Mouse (Mus musculus): ENCODE data around the gene Tmem14a. TPM values are rescaled to one million over a fixed set of nuclear protein-coding genes. Genes with fewer than 3 reads are reported as not detected.

Tmem14a gene
- total and polyA plus RNA-seq, 3 experiments, result 1.6 to 4.3 (median 2.8) TPM

DNA sequence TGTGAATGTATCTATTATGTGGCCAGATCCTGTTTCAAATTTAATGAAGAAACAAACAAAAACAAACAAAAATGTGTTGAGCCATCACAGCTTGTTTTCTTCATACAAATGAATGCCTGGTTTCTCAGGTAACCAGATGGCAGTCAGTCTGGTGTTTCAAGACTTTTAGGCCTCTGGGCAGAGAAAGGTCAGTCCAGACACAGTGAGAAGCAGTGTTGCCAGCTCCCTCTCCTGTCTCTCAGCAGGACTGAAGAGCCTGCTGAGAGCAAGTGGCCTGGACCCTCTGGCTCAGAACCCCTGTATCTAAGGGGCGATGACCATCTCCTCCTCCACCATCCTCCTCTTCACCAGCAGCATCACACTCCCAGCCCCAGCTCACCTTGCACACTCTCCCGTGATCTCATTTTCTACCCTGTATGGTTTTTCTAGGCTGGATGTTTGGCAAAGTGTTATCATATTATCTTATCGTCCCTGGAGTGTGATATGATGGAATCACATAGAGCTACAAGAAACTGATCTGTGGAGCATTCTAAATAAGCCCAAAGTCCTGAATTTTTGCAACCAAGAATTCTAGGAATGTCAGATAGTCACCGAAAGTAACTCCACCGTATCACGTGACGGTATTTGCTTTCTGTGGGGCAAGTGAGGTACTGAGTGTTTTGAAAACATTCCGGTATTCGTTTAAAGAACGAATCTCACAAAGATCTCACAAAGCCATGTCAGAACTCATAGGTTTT lies 34.4 kb downstream of the Tmem14a start:
- H3K4me3 ChIP-seq (replicated peaks in 1 of 3; ENCODE audit: low read depth in 2 of 3, low read length in 2 of 3, poor library complexity in 1 of 3), result no peak overlapping the region
- TF ChIP-seq NRF1 (IDR thresholded peaks at IDR 0.05; ENCODE audit: low read depth, low read length) (no peak), BHLHE40 (IDR thresholded peaks at IDR 0.05; ENCODE audit: low read depth, low read length) (0 out of 2 replicates have a peak, but pooled peaks have one; percentile 11)
- no peaks in the 10 kb centered on the region for H3K9me3 ChIP-seq (replicated peaks; ENCODE audit: low read length)
- in situ Hi-C loops (cut with MboI; ENCODE audit: low pct_ligation_motif_present, low pct_unique_long_range_greater_than_20kb, low sequenced_read_pairs), result no loop called here
- no peaks in the 10 kb centered on the region for H3K27me3 ChIP-seq (replicated peaks)
- no peak overlapping the region for H3K27ac ChIP-seq (ENCODE audit: insufficient read depth, low read depth)
- no peak for DNase-seq (ENCODE audit: extremely low read depth)
- no peaks in the 10 kb centered on the region for H3K79me2 ChIP-seq (replicated peaks; ENCODE audit: control insufficient read depth, extremely low read depth, insufficient read depth, poor library complexity, severe bottlenecking)
- H3K4me2 ChIP-seq (ENCODE audit: insufficient read depth, low read depth, poor library complexity, severe bottlenecking), result no peak overlapping the region
- H3K9ac ChIP-seq (ENCODE audit: insufficient read depth, low read depth), result no peak overlapping the region
- H3K4me1 ChIP-seq (ENCODE audit: control insufficient read depth in 1 of 2, insufficient read depth in 2 of 2), result no peaks in the 10 kb centered on the region
- H3K36me3 ChIP-seq (replicated peaks in 1 of 2; ENCODE audit: control insufficient read depth in 1 of 2, insufficient read depth in 1 of 2, low read length in 1 of 2), result no peaks in the 10 kb centered on the region
- dilution Hi-C loops (cut with MboI; ENCODE audit: extremely low pct_ligation_motif_present, extremely low pct_unique_long_range_greater_than_20kb, low sequenced_read_pairs), result no loop called here

DNA sequence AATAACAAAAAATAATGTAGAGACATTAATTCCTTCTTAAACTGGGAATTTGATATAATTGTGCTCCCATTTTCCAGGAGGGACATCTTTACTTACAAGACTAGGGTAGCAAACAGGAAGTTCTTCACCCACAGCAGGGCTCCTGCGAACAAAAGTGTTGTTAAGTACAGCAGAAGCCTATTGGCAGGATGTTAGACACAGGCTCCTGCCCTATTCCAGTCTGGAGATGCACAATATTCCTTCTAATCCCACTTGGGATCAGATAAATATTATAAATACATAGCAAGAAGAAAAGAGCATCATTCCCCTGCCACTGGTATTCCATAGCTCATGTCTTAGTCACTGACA lies 34.9 kb downstream of the Tmem14a start:
- no peaks in the 10 kb centered on the region for H3K4me1 ChIP-seq (ENCODE audit: control insufficient read depth in 1 of 2, insufficient read depth in 2 of 2)
- no peak for TF ChIP-seq NELFE (IDR thresholded peaks at IDR 0.05; ENCODE audit: low read depth, low read length)
- no peak for TF ChIP-seq ZNF384 (IDR thresholded peaks at IDR 0.05; ENCODE audit: low read depth, low read length)
- no peak for TF ChIP-seq RAD21 (IDR thresholded peaks at IDR 0.05; ENCODE audit: low read depth, low read length)
- TF ChIP-seq JUND (conservative IDR thresholded peaks at IDR 0.05; ENCODE audit: low read depth, low read length), result no peak
- no peak for TF ChIP-seq E2F4 (IDR thresholded peaks at IDR 0.05; ENCODE audit: insufficient replicate concordance, low read depth, low read length)
- TF ChIP-seq HCFC1 (IDR thresholded peaks at IDR 0.05; ENCODE audit: low read depth, low read length), result no peak
- no peak for TF ChIP-seq ZMIZ1 (IDR thresholded peaks at IDR 0.05; ENCODE audit: low read depth, low read length)
- no peak for TF ChIP-seq NRF1 (IDR thresholded peaks at IDR 0.05; ENCODE audit: low read depth, low read length)
- no peak for TF ChIP-seq TBP (conservative IDR thresholded peaks at IDR 0.05; ENCODE audit: low read depth, low read length)
- no peak for TF ChIP-seq CTCF (conservative IDR thresholded peaks at IDR 0.05 in 1 of 2, IDR thresholded peaks at IDR 0.05 in 1 of 2; ENCODE audit: low read depth in 2 of 2, low read length in 2 of 2)
- TF ChIP-seq MXI1 (IDR thresholded peaks at IDR 0.05; ENCODE audit: low read depth, low read length), result no peak
- TF ChIP-seq MAFK (IDR thresholded peaks at IDR 0.05; ENCODE audit: insufficient replicate concordance, low read length), result no peak
- TF ChIP-seq ELF1 (IDR thresholded peaks at IDR 0.05; ENCODE audit: low read depth, low read length), result no peak
- no peak for TF ChIP-seq ZC3H11A (IDR thresholded peaks at IDR 0.05; ENCODE audit: low read depth, low read length)
- DNase-seq (ENCODE audit: extremely low read depth), result no peak
- H3K27ac ChIP-seq (ENCODE audit: insufficient read depth, low read depth), result no peak overlapping the region
- H3K9ac ChIP-seq (ENCODE audit: insufficient read depth, low read depth), result no peak overlapping the region
- H3K4me3 ChIP-seq (replicated peaks in 1 of 3; ENCODE audit: low read depth in 2 of 3, low read length in 2 of 3, poor library complexity in 1 of 3), result no peak overlapping the region
- dilution Hi-C loops (cut with MboI; ENCODE audit: extremely low pct_ligation_motif_present, extremely low pct_unique_long_range_greater_than_20kb, low sequenced_read_pairs), result no loop called here
- H3K36me3 ChIP-seq (replicated peaks in 1 of 2; ENCODE audit: control insufficient read depth in 1 of 2, insufficient read depth in 1 of 2, low read length in 1 of 2), result no peaks in the 10 kb centered on the region
- no peaks in the 10 kb centered on the region for H3K9me3 ChIP-seq (replicated peaks; ENCODE audit: low read length)
- no peak overlapping the region for H3K4me2 ChIP-seq (ENCODE audit: insufficient read depth, low read depth, poor library complexity, severe bottlenecking)
- in situ Hi-C loops (cut with MboI; ENCODE audit: low pct_ligation_motif_present, low pct_unique_long_range_greater_than_20kb, low sequenced_read_pairs), result no loop called here
- no peaks in the 10 kb centered on the region for H3K79me2 ChIP-seq (replicated peaks; ENCODE audit: control insufficient read depth, extremely low read depth, insufficient read depth, poor library complexity, severe bottlenecking)
- no peaks in the 10 kb centered on the region for H3K27me3 ChIP-seq (replicated peaks)

Measured in CH12.LX (cell line).